Mouse (Mus musculus) cortical plate, adult 2 months (tissue): Measurements from ENCODE around the gene Npb.

Source experiments
- CTCF ChIP-seq: fragments of 200-500 bp; IDR thresholded peaks from 2 replicates; pipeline ENCODE4 v1.5.1; 2011; ENCODE audit warnings: mild to moderate bottlenecking, control low read depth, low read length; ENCODE audit not compliant: insufficient read depth; ENCODE audit errors: extremely low read depth
- POLR2A ChIP-seq: fragments of 200-500 bp; IDR thresholded peaks from 2 replicates; pipeline ENCODE4 v1.6.1; 2011; ENCODE audit warnings: mild to moderate bottlenecking, low read length, control low read depth; ENCODE audit not compliant: insufficient read depth; ENCODE audit errors: extremely low read depth

GRCm38 (mm10) chr11:120576365-120576981 is 31.8 kb upstream of the Npb start:
- TF ChIP-seq CTCF: no peak
- TF ChIP-seq POLR2A: no peak
